Mouse (Mus musculus) ovary, postnatal 14 days (tissue): ENCODE measurements at regions not wholly inside any gene's neighbourhood (a gene's known extent, or its start where the extent isn't known, plus 50 kb on each side); places are given as distances from the start of the nearest gene placed in this dataset.

Experiments used
- DNase-seq: peaks from one replicate; pipeline ENCODE4 v3.0.0; 2022; ENCODE audit warnings: low spot score

DNA sequence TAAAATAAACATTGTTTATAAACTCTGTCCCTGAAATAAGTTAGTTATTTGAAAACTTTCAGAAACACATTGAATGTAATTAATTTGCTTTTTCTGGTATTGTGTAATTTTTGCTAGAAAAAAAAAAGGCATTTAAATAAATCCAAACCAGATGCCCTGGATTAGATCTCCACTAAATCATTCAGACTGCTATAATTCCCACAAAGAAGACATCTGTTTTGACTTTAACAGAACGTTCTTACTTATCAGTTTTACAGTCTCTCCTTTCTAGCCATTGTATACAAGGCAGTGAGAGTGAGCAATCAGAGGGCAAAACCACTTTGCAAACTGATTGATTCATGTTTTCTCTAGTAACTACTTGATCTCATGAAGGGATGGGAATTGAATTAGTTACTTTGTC, 478.8 kb downstream of the Slitrk6 start:
- no peak for DNase-seq

DNA sequence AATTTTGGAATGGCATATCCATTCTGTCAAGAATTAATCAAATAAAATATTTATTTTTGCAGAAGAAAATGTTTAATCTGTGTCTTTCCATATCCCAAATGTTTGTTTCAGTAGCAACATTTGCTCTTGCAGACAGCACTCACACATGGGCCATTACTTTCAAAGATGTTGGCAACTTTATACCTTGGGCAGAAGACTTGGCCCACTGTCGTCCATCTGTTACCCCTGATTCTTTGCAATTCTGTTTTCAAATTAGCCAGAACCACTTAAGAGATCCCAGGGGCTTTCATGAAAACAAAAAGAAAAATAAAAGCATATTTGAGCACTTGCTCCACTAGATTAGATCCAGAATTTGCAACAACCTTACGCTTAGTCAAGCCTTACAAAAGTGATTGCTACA, 483.7 kb downstream of the Slitrk6 start:
- DNase-seq: no peak

DNA sequence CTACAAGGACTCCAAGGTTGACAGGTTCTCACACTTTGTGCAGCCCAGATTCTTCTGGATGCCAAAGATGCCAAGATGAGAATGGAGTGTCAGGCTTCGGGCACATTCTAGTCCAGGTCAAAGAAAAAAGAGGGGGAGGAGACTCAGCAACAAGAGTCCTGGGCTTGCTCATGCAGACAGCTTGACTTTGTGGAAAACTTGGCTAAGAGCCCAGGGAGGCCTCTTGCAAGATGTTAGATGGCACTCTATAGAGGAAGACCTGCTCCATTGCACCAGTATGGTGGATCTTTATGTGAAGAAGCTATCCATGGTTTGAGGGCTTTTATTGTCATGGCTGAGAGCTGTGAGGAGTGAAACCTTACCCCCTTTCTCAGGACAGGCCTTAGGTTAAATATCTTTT, 510.5 kb downstream of the Slitrk6 start:
- DNase-seq: no peak

DNA sequence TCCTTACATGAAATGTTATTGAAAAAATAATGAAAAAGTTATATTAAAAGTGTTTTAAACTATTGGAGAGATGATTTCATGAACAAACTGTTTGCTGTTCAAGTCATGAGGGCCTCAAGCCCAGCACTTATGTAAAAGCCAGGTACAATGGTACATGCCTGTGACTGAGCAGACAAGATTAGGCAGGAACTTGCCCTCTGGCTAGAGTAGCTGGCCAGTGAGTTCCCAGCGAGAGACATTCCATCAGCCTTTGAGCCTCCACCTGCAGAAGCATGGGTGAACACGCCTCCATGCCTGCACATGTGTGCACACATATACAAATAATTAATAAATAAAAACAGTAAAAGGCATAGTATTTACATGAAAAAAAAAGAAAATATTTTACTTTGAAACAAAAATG, 511.4 kb downstream of the Slitrk6 start:
- no peak for DNase-seq

DNA sequence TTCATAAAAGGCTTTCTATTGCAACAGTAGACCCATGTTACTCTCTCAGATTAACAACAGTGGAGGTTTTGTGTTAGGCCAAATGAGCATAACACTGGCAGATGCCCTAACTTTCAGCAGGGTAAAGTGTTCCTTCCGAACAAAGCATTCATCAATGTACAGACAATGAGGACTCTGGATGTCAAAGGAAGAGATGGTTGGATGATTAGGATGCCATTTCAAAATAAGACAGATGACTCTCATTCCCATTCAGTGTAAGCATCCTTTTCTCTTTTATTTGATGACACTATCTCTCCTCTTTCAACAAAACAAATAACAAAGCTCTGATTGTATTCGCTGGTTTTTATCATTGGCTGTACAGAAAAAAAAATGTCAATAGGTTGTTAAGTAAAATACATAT, 516.1 kb downstream of the Slitrk6 start:
- DNase-seq: no peak

DNA sequence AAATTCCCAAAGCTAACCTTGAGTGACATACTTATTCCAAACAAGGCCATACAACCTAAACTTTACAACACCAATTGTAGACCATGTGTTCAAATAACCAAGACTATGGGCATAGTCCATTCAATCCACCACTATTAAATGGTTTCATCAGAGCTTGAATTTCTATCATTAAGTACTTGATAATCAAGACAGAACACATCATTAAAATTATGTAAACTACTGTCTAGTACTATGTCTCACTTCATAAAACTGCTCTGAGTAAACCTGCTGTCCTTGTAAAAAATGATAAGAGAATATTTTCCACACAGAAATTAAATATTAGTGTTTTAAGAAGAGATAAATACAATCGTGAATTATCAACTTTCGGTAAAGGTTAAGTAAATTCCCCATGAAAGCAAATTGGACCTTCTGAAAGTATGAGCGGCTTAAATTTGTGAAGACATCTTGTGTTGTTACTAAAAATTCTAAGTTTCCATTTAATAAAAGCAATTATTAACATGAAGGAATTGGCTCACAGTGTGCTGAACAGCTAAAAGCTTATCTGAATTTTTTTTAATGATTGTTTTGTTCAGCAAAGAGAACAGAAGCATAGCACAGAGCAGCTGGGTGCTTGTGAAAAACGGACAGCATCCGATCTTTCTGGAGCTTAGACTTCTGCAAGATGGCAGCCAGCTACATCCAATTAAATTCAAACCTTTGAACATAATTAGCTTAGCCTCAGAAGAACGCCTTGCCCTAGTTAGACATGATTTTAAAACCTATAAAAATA, 530.1 kb downstream of the Slitrk6 start:
- DNase-seq: no peak

DNA sequence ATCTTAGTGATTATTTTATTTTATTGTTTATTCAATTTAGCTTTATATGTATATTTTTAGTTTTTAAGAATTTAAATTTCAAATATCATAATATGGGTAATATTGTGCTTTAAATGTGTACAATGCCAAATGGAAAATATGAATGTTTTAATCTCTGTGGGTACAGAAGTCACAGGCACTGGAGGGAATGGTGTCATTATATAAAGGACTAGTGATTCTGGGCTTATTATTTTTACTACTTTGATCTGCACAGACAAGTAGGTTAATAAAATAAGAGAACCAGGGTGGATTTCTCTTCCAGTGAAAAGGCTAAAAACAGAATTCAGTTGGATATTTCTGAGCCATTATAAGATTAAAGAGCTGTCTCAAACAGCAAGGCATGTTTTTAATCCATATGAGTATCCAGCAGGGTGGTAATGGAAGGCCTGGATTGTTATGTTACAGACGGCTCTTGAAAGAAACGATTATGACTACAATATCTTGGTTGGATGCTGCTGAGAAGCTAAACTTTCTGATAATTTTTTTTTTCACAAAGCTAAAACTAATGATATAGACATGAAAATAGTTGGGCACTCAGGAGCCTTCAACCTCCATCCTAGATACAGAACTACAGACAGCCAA, 563.9 kb downstream of the Slitrk6 start:
- DNase-seq: no peak

DNA sequence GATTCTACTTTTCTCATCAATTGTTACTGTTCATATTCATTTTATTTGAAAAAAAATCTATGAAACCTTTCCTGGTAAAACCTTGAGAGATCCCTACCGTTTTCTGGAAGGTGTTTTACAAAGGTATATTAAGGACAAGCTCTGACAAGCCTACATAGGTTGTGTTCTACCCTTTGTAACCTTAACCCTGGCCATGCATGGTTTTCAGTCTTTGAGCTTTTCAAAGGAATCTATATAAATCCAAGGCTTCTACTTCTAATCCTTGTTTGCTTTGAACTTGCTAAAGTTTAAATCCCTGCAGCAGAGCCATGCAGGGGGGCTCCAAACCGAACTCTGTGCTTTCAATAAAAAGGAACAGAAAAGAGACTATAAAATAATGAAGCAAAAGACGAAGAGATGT, 564.5 kb downstream of the Slitrk6 start:
- no peak for DNase-seq

DNA sequence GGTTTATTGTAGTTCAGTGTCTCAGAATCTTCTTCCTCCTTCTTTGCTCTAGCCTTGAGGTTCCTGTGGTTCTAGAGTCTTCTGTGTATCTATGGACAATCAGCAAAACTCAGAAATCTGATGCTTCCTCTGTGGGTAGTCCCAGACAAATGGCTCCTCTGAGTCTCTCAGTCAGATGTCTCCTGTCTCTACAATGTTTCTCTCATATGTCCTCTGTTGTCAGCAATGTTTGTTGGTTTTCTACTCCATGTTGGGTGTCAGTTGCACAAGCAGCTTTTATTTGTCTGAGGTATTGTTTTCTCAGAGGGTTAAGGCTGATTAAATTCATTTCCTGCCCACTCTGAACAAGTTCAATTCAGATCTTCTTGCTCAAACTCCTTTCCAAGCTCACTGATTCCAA, 575.8 kb downstream of the Slitrk6 start:
- DNase-seq: no peak

DNA sequence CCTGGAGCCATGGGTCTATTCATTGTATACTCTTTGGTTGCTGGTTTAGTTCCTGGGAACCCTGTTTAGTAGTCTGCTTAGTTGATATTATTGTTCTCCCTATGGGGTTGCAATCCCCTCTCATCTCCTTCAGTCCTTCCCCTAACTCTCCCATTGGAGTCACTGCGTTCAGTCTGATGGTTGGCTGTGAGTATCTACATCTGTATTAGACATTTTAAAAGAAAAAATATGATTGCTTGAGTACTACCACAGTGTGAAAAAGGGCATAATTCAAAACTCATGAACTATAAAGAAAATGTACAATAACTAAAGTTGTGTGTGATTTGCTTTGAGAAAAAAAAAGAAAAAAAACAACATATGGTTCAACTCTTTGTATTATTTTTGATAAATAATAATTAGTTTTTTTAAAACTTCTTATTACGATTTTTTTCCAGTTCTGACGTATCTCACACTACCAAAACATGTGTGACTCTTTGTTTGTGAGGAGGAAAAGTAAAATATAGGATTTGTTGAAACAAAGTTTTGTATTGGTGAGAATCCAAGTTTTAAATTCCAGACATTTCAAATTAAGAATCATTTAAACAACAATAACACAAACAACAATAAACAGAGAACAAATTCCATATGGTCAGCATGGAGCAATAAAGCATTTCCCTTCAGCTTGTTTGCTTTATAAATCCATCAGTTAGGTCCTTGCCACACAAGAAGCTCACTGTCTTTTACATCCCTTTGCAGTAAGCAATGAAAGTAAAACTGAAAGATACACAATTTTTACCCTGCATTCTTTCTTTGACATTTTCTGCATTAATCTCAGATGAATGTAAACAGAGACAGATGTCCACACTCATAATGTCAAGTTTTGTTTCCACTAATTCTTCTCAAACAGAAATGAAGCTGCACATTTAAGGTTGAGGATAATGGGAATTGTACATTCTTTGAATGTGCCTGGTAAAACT, 583.5 kb downstream of the Slitrk6 start:
- no peak for DNase-seq

DNA sequence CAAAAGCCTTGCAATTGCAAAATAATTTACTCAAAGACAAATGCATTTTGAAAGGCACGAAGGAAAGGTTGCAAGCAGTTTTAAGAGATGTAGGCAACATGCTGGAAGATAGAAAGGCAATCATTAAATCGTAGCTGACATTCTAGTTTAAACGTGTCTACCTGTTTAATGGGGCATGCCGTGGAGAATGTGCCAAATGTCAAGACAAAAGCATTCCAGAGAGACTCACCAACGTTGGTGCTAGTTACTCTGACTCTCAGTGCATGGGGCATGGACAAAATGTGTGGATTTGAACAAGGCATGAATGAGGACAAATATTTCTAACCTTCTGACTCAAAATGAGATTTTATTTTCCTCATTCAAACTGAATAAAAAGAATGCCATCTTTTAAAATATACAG, 586.3 kb downstream of the Slitrk6 start:
- DNase-seq: no peak

DNA sequence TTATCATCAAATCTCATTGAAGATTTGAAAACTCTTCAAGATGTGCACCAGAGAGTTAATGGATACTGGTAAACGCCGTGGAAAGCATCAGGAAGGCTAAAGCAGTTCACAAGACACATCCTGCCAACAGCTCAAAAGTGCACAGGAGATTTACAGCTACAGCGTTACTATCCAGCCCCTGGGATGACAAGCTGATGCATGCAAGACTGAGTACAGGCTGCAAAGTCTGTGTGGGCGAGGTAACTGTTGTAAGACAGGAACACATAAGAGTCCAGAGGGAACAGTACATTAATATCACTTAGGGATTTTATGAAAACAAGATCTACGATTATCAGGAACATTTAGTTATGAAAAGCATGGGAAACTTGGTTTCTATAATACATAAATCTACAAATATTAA, 626.7 kb downstream of the Slitrk6 start:
- no peak for DNase-seq

DNA sequence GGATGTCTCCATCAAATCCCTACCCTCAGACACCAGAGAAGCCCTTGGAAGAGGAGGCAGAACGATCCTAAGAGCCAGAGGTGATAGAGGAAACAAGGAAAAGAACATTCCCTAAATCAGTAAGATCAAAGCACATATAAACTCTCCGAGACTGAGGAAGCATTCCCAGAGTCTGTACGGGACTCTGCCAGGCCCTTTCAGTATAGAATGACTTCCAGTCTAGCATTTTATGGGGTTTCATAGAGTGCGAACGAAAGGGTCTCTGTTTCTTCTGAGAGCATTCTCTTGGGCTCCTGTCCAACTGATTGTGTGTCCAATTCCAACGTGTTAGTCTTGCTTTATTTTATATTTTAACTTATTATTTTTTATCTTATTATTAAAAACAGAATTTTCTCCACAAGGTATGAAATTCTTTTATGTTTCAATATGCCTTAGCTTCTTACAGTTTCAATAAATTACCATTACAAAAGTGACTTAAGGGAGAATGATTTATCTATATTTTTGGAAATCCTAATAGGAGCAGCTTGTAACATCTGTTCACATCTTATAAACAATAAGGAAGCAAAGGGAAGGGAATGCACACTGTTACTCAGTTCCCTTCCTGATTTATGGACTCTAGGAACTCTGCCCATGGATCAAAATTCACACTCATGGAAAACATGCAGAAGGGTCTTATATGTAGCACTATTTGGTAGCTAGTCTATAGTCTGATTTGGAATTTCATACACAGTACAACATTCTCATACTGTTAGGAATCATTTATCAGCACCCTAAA, 628.8 kb downstream of the Slitrk6 start:
- no peak for DNase-seq

DNA sequence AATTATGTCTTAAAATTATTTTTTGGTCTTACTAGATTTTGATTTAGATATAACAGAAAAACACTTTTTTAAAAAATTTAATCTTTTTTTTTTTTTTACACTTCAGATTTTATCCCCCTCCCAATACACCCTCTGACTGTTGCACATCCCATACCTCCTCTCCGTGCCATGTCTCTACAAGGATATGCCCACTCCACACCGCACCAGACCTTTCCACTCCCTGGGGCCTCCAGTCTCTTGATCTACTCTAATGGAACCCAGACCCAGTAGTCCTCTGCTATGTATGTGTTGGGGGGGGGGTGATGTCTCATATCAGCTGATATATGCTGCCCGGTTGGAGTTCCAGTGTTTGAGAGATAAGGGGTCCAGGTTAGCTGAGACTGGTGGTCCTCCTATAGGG, 632.2 kb downstream of the Slitrk6 start:
- no peak for DNase-seq

DNA sequence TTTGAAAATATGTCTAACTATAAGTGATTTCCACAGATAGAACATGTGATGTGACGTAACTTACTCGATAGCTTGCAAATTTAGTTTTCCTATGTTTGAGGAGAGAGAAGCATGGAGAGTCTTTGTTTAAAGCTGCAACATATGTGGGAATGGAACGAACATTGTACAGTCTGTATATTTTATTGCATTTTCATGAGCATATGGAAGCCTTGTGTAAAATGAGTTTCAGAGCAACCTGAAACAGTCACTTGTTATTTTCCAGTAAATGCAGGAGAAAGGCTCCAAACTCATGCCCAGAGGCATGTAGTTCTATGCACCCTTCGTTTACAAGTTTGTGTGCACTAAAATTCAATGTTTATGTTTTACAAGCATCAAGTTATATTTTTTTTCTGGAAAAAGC, 639.4 kb downstream of the Slitrk6 start:
- DNase-seq: no peak

DNA sequence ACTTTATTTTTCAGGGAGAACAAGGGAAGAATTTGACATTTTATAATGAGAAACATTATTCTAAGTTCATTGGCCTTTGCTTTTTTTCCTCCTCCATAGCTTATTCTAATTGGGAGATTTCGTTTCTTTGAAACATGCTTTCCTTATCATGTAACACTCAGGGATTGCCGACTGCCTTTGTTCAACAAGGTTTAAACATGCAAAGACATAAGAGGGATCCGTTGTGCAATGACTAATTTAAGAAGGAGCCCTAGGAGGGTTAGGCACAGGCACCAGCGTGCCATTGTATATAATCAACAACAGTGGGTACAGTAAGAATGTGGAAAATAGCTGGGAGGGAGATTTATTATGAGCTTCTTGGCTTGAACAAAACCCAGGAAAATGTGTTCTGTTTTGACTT, 654.1 kb downstream of the Slitrk6 start:
- DNase-seq: no peak

DNA sequence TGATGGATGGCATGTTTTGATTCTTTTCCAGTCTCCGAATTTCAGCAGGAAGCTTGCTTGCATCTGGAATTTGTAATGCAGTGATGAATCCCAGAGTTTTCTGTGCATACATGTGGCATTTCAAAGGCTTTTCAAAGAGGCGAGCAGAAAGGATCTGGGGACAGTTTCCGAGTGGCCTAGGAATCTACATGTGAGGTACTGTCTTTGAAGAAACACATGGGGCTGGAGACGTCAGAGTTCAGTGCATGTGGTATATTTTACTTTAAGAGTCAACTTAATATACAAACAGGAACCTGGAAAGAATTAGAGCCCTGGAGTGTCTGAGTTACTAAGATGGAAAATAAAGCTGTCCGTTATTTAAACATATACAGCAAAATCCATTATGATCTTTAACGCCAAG, 676.6 kb downstream of the Slitrk6 start:
- DNase-seq: no peak

DNA sequence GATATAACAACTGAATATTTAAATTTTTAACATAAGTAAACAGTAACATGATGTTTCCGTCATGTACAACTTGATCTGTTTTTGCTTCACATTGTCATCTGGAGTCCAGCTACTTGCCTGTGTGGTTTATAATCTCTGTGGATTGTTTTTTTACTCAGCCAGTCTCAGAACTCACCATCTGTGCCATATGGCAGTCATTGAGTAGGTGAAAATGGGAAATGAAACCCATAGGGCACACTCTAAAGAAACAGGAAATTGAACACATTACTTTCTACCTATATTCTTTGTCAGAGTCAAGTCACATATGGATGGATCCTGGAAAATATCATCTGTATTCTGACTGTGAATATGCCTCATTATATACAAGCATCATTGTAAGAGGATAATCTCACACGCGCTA, 707.2 kb downstream of the Slitrk6 start:
- DNase-seq: no peak

DNA sequence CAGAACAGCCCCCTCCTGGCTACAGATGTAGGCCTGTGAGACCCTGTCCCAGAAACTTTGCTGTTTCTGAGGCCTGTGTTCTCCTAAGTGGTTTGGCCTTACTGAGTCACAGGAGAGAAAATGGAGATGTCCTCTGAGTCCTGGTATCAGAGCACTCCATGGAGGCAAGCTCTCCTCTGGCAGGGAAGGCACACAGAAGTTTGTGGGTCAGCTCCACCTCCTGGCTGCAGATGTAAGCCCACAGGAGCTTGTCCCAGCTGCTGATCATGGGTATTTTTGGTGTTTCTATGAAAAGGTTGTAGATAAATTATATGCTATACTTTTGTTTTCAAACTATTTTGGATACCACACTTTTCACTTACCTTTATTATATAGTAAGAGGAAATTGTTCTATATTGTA, 711.7 kb downstream of the Slitrk6 start:
- no peak for DNase-seq

DNA sequence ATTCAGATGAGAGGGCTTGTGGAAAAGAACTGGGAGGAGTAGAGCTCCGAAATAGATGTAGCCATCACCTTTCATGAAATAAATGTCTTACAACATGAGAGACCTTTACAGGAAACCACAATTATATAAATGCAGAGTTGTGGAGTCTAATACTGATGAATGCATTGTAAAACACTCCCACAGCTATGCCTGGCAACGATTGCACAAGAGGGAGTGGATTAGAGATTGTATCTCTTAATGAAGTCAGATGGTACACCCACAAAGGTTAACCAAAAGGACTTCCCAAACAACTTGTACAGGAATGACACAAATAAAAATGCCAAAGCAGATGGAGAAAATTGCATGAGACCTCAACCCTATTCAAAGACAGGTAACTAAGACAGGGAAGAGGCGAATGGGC, 733.1 kb downstream of the Slitrk6 start:
- no peak for DNase-seq

DNA sequence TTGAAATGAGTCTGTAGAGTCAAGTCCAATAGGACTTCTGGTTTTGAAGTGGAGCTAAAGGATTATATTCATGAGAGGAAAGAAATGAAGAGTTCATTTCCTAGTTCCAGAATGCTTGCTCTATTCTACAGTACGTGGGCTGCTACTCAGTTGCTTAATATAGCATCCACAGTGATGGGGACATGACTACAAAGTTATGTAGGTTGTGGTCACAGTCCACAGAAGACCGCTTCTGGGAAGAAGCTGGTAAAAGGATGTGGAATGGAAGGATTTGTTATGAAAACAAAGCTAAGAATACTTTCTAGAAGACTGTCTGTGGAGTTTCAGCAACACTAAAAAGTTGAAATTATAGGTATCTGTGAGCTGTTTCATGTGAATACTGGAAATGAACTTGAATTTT, 739.8 kb downstream of the Slitrk6 start:
- DNase-seq: no peak

DNA sequence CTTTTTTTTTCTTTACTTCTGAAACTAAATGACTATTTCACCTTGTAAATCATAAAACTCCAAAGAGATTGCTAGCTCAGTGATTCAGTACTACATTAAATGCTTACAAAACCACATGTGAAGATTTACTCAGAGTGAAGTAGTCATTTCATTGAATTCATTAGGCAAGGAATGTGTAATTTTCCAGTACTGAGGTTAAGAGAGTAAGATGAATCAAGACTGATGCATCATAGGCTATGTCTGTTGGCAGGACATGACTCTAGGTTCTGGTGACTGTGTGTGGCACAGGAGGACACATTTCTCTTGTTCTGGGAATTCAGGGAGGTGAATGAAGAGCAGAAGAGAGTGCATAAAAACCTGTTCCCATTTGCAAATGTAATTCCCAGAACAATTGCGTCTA, 741.7 kb downstream of the Slitrk6 start:
- no peak for DNase-seq
